Mouse (Mus musculus) thymus, postnatal 25 days (tissue): Measurements from ENCODE around the gene Patl2.
"Not testable (repeated sequence)": the region's sequence is repeated elsewhere in the genome, so short reads cannot be mapped to it uniquely, and the experiment has no call there.

Source experiments
- DNase-seq: peaks from one replicate; pipeline ENCODE4 v3.0.0; 2022

The Patl2 gene

GRCm38 (mm10) chr2:122141332-122141967 is 44.5 kb downstream of the Patl2 start:
- DNase-seq = no peak

- DNase-seq = no peak
Observed at GRCm38 (mm10) chr2:122140815-122141214, 45.2 kb downstream of the Patl2 start.

- no peak for DNase-seq
Observed at GRCm38 (mm10) chr2:122137839-122138465, 48.0 kb downstream of the Patl2 start.

GRCm38 (mm10) chr2:122132618-122133017 is 53.4 kb downstream of the Patl2 start:
- DNase-seq = no peak

- DNase-seq = no peak
Observed at GRCm38 (mm10) chr2:122132078-122132477, 53.9 kb downstream of the Patl2 start.

- no peak for DNase-seq
Observed at GRCm38 (mm10) chr2:122127635-122128034, 58.4 kb downstream of the Patl2 start.

- peak; percentile 26 for DNase-seq
Observed at GRCm38 (mm10) chr2:122126765-122127347, 59.1 kb downstream of the Patl2 start.

- peak; percentile 49 for DNase-seq
Observed at GRCm38 (mm10) chr2:122125680-122126572, 60.1 kb downstream of the Patl2 start.

- peak; percentile 97 for DNase-seq
Observed at GRCm38 (mm10) chr2:122117961-122118958, 67.7 kb downstream of the Patl2 start, which contains the start of gene Spg11. Spg11 (minus strand) TSS chr2:122118386.

- DNase-seq = no peak
Observed at GRCm38 (mm10) chr2:122116888-122117287, 69.1 kb downstream of the Patl2 start.

GRCm38 (mm10) chr2:122109714-122110113 is 76.3 kb downstream of the Patl2 start:
- DNase-seq = no peak

GRCm38 (mm10) chr2:122108101-122108500 is 77.9 kb downstream of the Patl2 start:
- DNase-seq = no peak

GRCm38 (mm10) chr2:122102070-122102469 is 83.9 kb downstream of the Patl2 start:
- peak; percentile 50 for DNase-seq

- not testable (repeated sequence) for DNase-seq
Observed at GRCm38 (mm10) chr2:122097686-122098085, 88.3 kb downstream of the Patl2 start.

GRCm38 (mm10) chr2:122093844-122094243 is 92.1 kb downstream of the Patl2 start:
- DNase-seq = no peak

- no peak for DNase-seq
Observed at GRCm38 (mm10) chr2:122086446-122086845, 99.5 kb downstream of the Patl2 start.

GRCm38 (mm10) chr2:122081728-122082456 is 104.1 kb downstream of the Patl2 start:
- no peak for DNase-seq
